Mouse (Mus musculus) megakaryocyte, adult 5-6 weeks (primary cell): ENCODE measurements at regions not wholly inside any gene's neighbourhood (a gene's known extent, or its start where the extent isn't known, plus 50 kb on each side); places are given as distances from the start of the nearest gene placed in this dataset.

ENCODE experiments used
- ATAC-seq: 2 replicates; pipeline ENCODE4 v1.8.0; 2016; ENCODE audit warnings: mild to moderate bottlenecking, inconsistent platforms; ENCODE audit not compliant: poor library complexity, severe bottlenecking

- ATAC-seq, result no peak
Measured at GRCm38 (mm10) chr9:11729732-11730131, 825.2 kb upstream of the Cntn5 start.

- no peak for ATAC-seq
Measured at GRCm38 (mm10) chr9:11721811-11722210, 817.2 kb upstream of the Cntn5 start.

GRCm38 (mm10) chr9:11704647-11705046 lies 800.1 kb upstream of the Cntn5 start:
- ATAC-seq, result no peak

GRCm38 (mm10) chr9:11703150-11703549 lies 798.6 kb upstream of the Cntn5 start:
- no peak for ATAC-seq

- no peak for ATAC-seq
Measured at GRCm38 (mm10) chr9:11693505-11693904, 788.9 kb upstream of the Cntn5 start.

- no peak for ATAC-seq
Measured at GRCm38 (mm10) chr9:11687101-11687500, 782.5 kb upstream of the Cntn5 start.

- ATAC-seq, result no peak
Measured at GRCm38 (mm10) chr9:11671939-11672338, 767.4 kb upstream of the Cntn5 start.

GRCm38 (mm10) chr9:11671243-11671642 lies 766.7 kb upstream of the Cntn5 start:
- ATAC-seq, result no peak

GRCm38 (mm10) chr9:11629461-11629860 lies 724.9 kb upstream of the Cntn5 start:
- no peak for ATAC-seq

- no peak for ATAC-seq
Measured at GRCm38 (mm10) chr9:11604381-11604780, 699.8 kb upstream of the Cntn5 start.

GRCm38 (mm10) chr9:11603884-11604283 lies 699.3 kb upstream of the Cntn5 start:
- no peak for ATAC-seq

GRCm38 (mm10) chr9:11602857-11603256 lies 698.3 kb upstream of the Cntn5 start:
- ATAC-seq, result no peak

- 0 out of 2 replicates have a peak, but pooled peaks have one; percentile 21 for ATAC-seq
Measured at GRCm38 (mm10) chr9:11579011-11579410, 674.4 kb upstream of the Cntn5 start.

- no peak for ATAC-seq
Measured at GRCm38 (mm10) chr9:11562885-11563284, 658.3 kb upstream of the Cntn5 start.

GRCm38 (mm10) chr9:11559384-11559783 lies 654.8 kb upstream of the Cntn5 start:
- ATAC-seq, result no peak

GRCm38 (mm10) chr9:11513806-11514496 lies 609.4 kb upstream of the Cntn5 start:
- no peak for ATAC-seq
